Mouse (Mus musculus): ENCODE data around the gene Fos.

Gene Fos

GRCm38 (mm10) chr12:85473481-85474297 lies at the start of gene Fos:
Gene Fos, plus strand, starts transcription at chr12:85473890.
- DNase-seq (ENCODE audit: extremely low spot score) = peak; percentile 91

GRCm38 (mm10) chr12:85425721-85426120 lies 48.0 kb upstream of the Fos start:
- no peak for DNase-seq (ENCODE audit: extremely low spot score)

- no peak for DNase-seq (ENCODE audit: extremely low spot score)
These were observed 47.6 kb upstream of the Fos start for GRCm38 (mm10) chr12:85426126-85426525.

- DNase-seq (ENCODE audit: extremely low spot score) = no peak
These were observed 45.9 kb upstream of the Fos start for GRCm38 (mm10) chr12:85427802-85428201.

GRCm38 (mm10) chr12:85429999-85430398 lies 43.7 kb upstream of the Fos start:
- DNase-seq (ENCODE audit: extremely low spot score) = no peak

GRCm38 (mm10) chr12:85430434-85430833 lies 43.3 kb upstream of the Fos start:
- no peak for DNase-seq (ENCODE audit: extremely low spot score)

GRCm38 (mm10) chr12:85433850-85434249 lies 39.8 kb upstream of the Fos start:
- no peak for DNase-seq (ENCODE audit: extremely low spot score)

GRCm38 (mm10) chr12:85434526-85434925 lies 39.2 kb upstream of the Fos start:
- DNase-seq (ENCODE audit: extremely low spot score) = no peak

GRCm38 (mm10) chr12:85436021-85436621 lies 37.6 kb upstream of the Fos start:
- DNase-seq (ENCODE audit: extremely low spot score) = no peak

GRCm38 (mm10) chr12:85437172-85437876 lies 36.4 kb upstream of the Fos start:
- DNase-seq (ENCODE audit: extremely low spot score) = no peak

GRCm38 (mm10) chr12:85443456-85443855 lies 30.2 kb upstream of the Fos start:
- no peak for DNase-seq (ENCODE audit: extremely low spot score)

GRCm38 (mm10) chr12:85444646-85445045 lies 29.0 kb upstream of the Fos start:
- DNase-seq (ENCODE audit: extremely low spot score) = no peak

- DNase-seq (ENCODE audit: extremely low spot score) = no peak
These were observed 26.7 kb upstream of the Fos start for GRCm38 (mm10) chr12:85447009-85447408.

- no peak for DNase-seq (ENCODE audit: extremely low spot score)
These were observed 26.2 kb upstream of the Fos start for GRCm38 (mm10) chr12:85447490-85447889.

- DNase-seq (ENCODE audit: extremely low spot score) = no peak
These were observed 24.2 kb upstream of the Fos start for GRCm38 (mm10) chr12:85449478-85449877.

- DNase-seq (ENCODE audit: extremely low spot score) = peak; percentile 56
These were observed 21.8 kb upstream of the Fos start for GRCm38 (mm10) chr12:85451693-85452491.

GRCm38 (mm10) chr12:85455065-85456058 lies 18.3 kb upstream of the Fos start:
- peak; percentile 98 for DNase-seq (ENCODE audit: extremely low spot score)

- no peak for DNase-seq (ENCODE audit: extremely low spot score)
These were observed 17.4 kb upstream of the Fos start for GRCm38 (mm10) chr12:85456276-85456675.

GRCm38 (mm10) chr12:85456966-85457505 lies 16.7 kb upstream of the Fos start:
- DNase-seq (ENCODE audit: extremely low spot score) = no peak

- no peak for DNase-seq (ENCODE audit: extremely low spot score)
These were observed 13.9 kb upstream of the Fos start for GRCm38 (mm10) chr12:85459820-85460219.
